Mouse (Mus musculus): ENCODE results near the gene Tenm4. TPM values are rescaled to one million over a fixed set of nuclear protein-coding genes. Genes with fewer than 3 reads are reported as not detected.

Gene Tenm4
- polyA plus RNA-seq, 2 experiments, result 12.7 to 37.4 TPM

DNA sequence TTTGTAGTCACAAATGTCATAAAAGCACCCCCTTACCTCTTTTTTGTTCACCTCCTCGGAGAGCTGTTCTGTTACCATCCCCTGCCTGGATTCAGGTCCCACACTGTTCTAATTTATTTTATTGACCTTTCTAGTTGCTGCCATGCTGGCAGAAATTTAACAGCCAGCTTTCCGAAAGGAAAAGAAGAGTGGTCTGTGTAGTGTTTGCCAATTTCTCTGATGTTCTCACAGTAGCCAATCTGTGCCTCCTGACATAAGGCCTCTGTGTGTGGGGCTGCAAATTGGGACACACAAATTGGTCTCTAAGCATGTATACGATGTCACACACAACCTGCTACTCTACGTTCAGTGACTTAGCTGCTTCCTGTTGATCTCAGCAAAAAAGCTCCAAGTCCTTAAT is 109.7 kb downstream of the Tenm4 start:
- H3K27ac ChIP-seq (replicated peaks; ENCODE audit: low read depth, low read length), result no peak overlapping the region
- ATAC-seq (ENCODE audit: low FRiP score, low read depth), result no peak; the same call in 1 of the 2 replicates

DNA sequence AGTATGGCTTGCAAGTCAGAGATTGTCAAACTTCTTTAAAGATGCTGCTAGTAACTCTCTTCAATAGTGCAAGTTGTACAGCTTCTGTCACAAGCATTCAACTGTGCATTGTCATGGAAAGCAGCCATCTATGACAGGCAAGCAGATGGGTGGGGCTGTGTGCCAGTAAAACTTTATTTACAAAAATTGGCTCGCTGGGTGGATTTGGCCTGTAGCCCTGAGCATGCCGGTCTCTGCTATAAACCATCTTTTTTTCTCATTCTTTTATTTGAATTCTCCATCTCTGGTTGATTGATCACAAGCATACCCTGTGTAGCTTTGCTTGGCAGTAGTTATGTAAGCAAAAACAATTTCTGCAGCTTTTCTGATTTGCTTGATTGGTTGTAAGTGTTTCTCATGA is 119.5 kb downstream of the Tenm4 start:
- Histone ChIP-seq H3K9me3 (ENCODE audit: control insufficient read depth, low read length) (no peaks in the 10 kb centered on the region), H3K9ac (ENCODE audit: low read depth, low read length, severe bottlenecking) (no peak overlapping the region), H3K4me1 (ENCODE audit: control insufficient read depth, insufficient read depth, low read length) (no peaks in the 10 kb centered on the region), H3K36me3 (ENCODE audit: control insufficient read depth, insufficient read depth, low read length) (no peaks in the 10 kb centered on the region), H3K4me3 (replicated peaks; ENCODE audit: low read length) (no peak overlapping the region), H3K27ac (replicated peaks; ENCODE audit: low read depth, low read length) (no peak overlapping the region), H3K4me2 (replicated peaks; ENCODE audit: low read depth, low read length, severe bottlenecking) (no peak overlapping the region), H3K27me3 (ENCODE audit: control insufficient read depth, insufficient read depth, low read length) (no peaks in the 10 kb centered on the region)
- TF ChIP-seq POLR2A (IDR thresholded peaks at IDR 0.05; ENCODE audit: borderline replicate concordance, extremely low read depth, insufficient read depth, insufficient read length), result no peak
- DNase-seq (ENCODE audit: low spot score) (no peak), ATAC-seq (ENCODE audit: low FRiP score, low read depth) (no peak)
- WGBS, result 32% methylated on average over 2 of the region's 2 CpGs

More for the DNA sequence above, 109.7 kb downstream of the Tenm4 start:
- TF ChIP-seq POLR2A (IDR thresholded peaks at IDR 0.05; ENCODE audit: borderline replicate concordance, extremely low read depth, insufficient read depth, insufficient read length), result no peak
- DNase-seq (ENCODE audit: low spot score), result peak; percentile 28
- H3K4me1 ChIP-seq (ENCODE audit: control insufficient read depth, insufficient read depth, low read length), result peaks cover 12% of the 10 kb centered on the region
- WGBS, result 32% methylated on average over 4 of the region's 4 CpGs
- no peaks in the 10 kb centered on the region for H3K27me3 ChIP-seq (ENCODE audit: control insufficient read depth, insufficient read depth, low read length)
- no peaks in the 10 kb centered on the region for H3K36me3 ChIP-seq (ENCODE audit: control insufficient read depth, insufficient read depth, low read length)
- H3K9ac ChIP-seq (ENCODE audit: low read depth, low read length, severe bottlenecking), result no peak overlapping the region
- H3K9me3 ChIP-seq (ENCODE audit: control insufficient read depth, low read length), result no peaks in the 10 kb centered on the region
- no peak overlapping the region for H3K4me2 ChIP-seq (replicated peaks; ENCODE audit: low read depth, low read length, severe bottlenecking)
- no peak overlapping the region for H3K4me3 ChIP-seq (replicated peaks; ENCODE audit: low read length)

DNA sequence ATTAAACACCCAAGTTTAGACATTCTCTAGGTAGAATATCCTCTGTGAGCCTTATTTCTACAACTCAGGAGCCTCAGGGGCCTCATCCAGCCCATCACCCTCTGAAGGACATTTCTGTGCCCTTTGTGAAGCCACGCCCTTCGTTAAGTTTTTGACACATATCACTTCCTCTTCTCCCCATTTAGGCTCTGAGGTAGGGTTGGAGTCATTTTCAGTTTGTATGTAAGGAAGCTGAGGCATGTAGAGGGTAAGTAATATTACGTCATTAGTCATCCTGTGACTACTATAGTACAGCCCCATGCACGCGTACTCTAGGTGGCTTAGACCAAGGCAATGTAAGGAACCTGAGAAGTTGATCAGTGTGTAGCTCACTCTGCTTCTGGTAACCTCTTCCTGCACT is 124.9 kb downstream of the Tenm4 start:
- H3K27ac ChIP-seq (replicated peaks; ENCODE audit: low read depth, low read length), result no peak overlapping the region
- no peak overlapping the region for H3K9ac ChIP-seq (ENCODE audit: low read depth, low read length, severe bottlenecking)
- H3K27me3 ChIP-seq (ENCODE audit: control insufficient read depth, insufficient read depth, low read length), result no peaks in the 10 kb centered on the region
- H3K4me2 ChIP-seq (replicated peaks; ENCODE audit: low read depth, low read length, severe bottlenecking), result no peak overlapping the region
- WGBS, result 97% methylated on average over 5 of the region's 5 CpGs
- ATAC-seq (ENCODE audit: low FRiP score, low read depth) (no peak), DNase-seq (ENCODE audit: low spot score) (no peak)
- TF ChIP-seq POLR2A (IDR thresholded peaks at IDR 0.05; ENCODE audit: borderline replicate concordance, extremely low read depth, insufficient read depth, insufficient read length), result no peak
- H3K4me3 ChIP-seq (replicated peaks; ENCODE audit: low read length), result no peak overlapping the region
- H3K4me1 ChIP-seq (ENCODE audit: control insufficient read depth, insufficient read depth, low read length), result no peaks in the 10 kb centered on the region
- no peaks in the 10 kb centered on the region for H3K9me3 ChIP-seq (ENCODE audit: control insufficient read depth, low read length)
- H3K36me3 ChIP-seq (ENCODE audit: control insufficient read depth, insufficient read depth, low read length), result no peaks in the 10 kb centered on the region

DNA sequence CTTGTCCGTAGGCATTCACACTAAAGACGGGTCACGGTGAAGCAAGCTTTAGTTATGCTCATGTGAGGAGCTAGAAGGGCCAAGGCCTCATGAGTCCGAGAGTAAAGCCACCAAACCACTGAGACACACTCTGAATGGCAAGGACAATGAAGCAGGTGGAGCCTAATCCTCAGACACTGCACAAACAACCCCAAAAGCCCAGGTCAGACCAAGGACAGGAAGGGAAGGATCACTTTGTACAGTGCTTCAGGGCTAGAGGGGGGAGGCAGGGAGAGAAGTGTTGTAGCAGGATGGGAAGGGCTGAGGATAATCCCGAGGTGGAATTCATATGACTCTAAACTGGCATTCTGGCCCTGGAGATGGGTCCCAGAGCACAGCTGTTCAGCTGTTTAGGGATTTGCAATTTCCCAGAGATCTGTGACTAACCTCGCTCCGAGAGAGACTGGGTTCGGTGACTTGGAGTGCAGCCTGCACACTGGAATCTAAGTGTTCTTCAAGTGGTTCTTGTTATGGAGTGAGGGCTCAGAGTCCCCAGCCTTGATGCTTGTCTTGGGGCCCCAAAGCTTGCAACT is 129.9 kb downstream of the Tenm4 start:
- no peaks in the 10 kb centered on the region for H3K9me3 ChIP-seq (ENCODE audit: control insufficient read depth, low read length)
- peaks cover 4% of the 10 kb centered on the region; the same call in 1 of the 2 replicates for H3K4me1 ChIP-seq (ENCODE audit: control insufficient read depth, insufficient read depth, low read length)
- H3K27ac ChIP-seq (replicated peaks; ENCODE audit: low read depth, low read length), result no peak overlapping the region
- TF ChIP-seq POLR2A (IDR thresholded peaks at IDR 0.05; ENCODE audit: borderline replicate concordance, extremely low read depth, insufficient read depth, insufficient read length), result no peak
- H3K4me2 ChIP-seq (replicated peaks; ENCODE audit: low read depth, low read length, severe bottlenecking), result no peak overlapping the region
- peak; percentile 47; the same call in 1 of the 2 replicates for ATAC-seq (ENCODE audit: low FRiP score, low read depth)
- H3K36me3 ChIP-seq (ENCODE audit: control insufficient read depth, insufficient read depth, low read length), result no peaks in the 10 kb centered on the region
- no peak overlapping the region for H3K9ac ChIP-seq (ENCODE audit: low read depth, low read length, severe bottlenecking)
- H3K4me3 ChIP-seq (replicated peaks; ENCODE audit: low read length), result no peak overlapping the region
- DNase-seq (ENCODE audit: low spot score), result peak; percentile 33
- H3K27me3 ChIP-seq (ENCODE audit: control insufficient read depth, insufficient read depth, low read length), result no peaks in the 10 kb centered on the region
- 78% methylated on average over 8 of the region's 8 CpGs for whole genome bisulfite sequencing

DNA sequence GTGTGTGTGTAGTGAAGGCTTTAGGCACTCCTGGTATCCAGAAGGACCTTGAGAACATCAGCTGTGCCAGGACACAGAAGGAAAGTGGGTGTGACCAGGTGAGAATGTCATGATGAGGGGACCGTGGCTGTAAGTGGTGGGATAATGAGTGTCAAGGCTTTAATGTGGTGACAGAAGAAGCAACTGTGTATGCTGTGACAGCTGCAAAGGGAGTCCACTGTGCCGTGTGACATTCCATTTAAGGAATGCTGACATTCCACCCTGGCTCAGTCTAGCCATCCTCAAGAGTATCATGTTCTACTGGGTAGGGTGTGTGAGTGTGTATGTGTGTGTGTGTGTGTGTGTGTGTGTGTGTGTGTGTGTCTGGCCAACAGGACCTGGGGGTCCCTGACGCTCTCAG is 130.8 kb downstream of the Tenm4 start:
- 45% methylated on average over 3 of the region's 3 CpGs for WGBS
- ATAC-seq (ENCODE audit: low FRiP score, low read depth) (peak; percentile 83), DNase-seq (ENCODE audit: low spot score) (peak; percentile 18)
- no peaks in the 10 kb centered on the region for H3K36me3 ChIP-seq (ENCODE audit: control insufficient read depth, insufficient read depth, low read length)
- no peak overlapping the region for H3K9ac ChIP-seq (ENCODE audit: low read depth, low read length, severe bottlenecking)
- no peak overlapping the region for H3K27ac ChIP-seq (replicated peaks; ENCODE audit: low read depth, low read length)
- H3K27me3 ChIP-seq (ENCODE audit: control insufficient read depth, insufficient read depth, low read length), result no peaks in the 10 kb centered on the region
- H3K9me3 ChIP-seq (ENCODE audit: control insufficient read depth, low read length), result no peaks in the 10 kb centered on the region
- H3K4me1 ChIP-seq (ENCODE audit: control insufficient read depth, insufficient read depth, low read length), result peaks cover 4% of the 10 kb centered on the region; the same call in 1 of the 2 replicates
- H3K4me3 ChIP-seq (replicated peaks; ENCODE audit: low read length), result no peak overlapping the region
- H3K4me2 ChIP-seq (replicated peaks; ENCODE audit: low read depth, low read length, severe bottlenecking), result no peak overlapping the region
- TF ChIP-seq POLR2A (IDR thresholded peaks at IDR 0.05; ENCODE audit: borderline replicate concordance, extremely low read depth, insufficient read depth, insufficient read length), result no peak

All from limb, embryonic 14.5 days (tissue).